Mouse (Mus musculus): ENCODE data around the gene E330021D16Rik.

DNA sequence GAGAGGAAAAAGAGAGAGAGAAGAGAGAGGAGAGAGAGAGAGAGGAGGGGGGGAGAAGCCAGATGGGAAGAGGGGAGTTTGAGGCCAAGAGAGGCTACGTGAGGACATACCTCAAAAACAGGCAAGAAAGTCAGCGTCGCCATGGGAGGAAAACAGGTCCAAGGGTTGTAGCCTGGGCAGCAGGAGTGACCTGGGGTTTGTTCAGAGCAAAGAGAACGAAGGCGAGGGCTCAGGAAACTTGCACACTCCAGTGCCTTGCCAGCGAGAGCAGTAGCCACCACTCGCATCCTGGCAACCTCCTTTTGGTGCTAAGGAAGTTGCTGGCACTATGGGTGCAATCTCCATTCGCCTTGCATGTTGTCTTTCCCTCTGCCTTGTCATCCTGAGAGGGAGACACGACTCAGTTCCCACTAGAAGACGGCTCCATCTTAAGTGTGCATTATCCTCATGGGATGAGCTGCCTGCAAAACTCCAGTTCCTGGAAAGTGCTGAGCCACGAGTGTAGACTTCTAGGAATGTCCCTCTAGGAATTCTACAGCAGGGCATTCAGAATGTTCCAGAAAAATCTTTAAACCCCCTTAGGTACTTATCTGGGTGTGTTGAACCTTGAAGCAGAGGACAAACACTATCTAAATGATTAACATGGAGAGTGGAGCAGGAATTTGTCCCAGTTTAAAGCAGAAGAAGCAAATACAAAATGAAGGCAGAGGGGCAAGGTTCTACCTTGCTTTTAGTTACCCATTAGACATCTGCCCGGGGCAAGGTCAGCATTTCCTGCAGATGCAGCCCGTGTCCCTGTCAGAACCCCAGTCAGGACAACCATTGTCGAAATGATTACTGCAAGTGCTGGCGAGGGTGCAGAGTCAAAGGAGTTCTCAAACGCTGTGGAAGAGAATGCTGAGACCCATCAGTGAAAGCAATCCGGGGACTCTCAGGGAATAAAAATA, 3.8 kb upstream of the E330021D16Rik start:
- no peak for TF ChIP-seq POLR2A (IDR thresholded peaks at IDR 0.05; ENCODE audit: control insufficient read depth, low read depth, low read length)
- no peak for TF ChIP-seq CTCF (IDR thresholded peaks at IDR 0.05; ENCODE audit: control insufficient read depth, insufficient read depth, insufficient replicate concordance, low read depth, low read length)

Data from testis, adult 2 months (tissue).